Mouse (Mus musculus) gastrocnemius, postnatal 25 days (tissue): ENCODE data around the gene Ctla4. TPM values are rescaled to one million over a fixed set of nuclear protein-coding genes. Genes with fewer than 3 reads are reported as not detected.

Source experiments
- DNase-seq: peaks from one replicate; pipeline ENCODE4 v3.0.0; 2022
- long read RNA-seq, 2 experiments: library from polyadenylated mRNA; stranded (forward); transcript quantifications; one replicate each; pipeline ENCODE4 v2.0.0; 2021
- total RNA-seq, 2 experiments: library from RNA; stranded (reverse); gene quantifications; 1 replicate in 1 of 2; 2 replicates in 1 of 2; pipeline ENCODE4 v1.2.3; 2021

Gene Ctla4
- not detected for total RNA-seq
- long read RNA-seq, experiment 1 = 0 reads
- long read RNA-seq, experiment 2 = 0 reads

DNA sequence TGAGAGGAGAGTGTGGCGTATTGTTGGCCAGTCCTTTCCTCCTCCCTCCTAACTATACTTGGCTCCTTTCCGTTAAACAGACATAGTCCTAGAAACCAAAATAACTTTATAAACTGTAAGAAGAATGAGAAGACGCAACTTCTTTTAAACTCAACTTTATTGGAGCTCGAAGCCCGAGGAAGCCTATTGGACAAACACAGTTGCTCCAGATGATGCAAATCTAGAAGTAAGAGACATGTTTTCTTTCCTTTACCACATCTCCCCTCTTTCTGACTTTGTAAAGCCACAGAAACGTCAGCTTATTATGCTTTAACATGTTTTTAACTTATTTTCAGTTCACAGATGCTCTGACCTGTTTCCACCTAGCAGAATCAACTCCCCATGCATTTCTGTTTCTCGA, at the start of gene Ctla4:
Gene Ctla4 (plus strand): TSS at position 20 of the 400 bp plus-strand sequence.
- DNase-seq = no peak

DNA sequence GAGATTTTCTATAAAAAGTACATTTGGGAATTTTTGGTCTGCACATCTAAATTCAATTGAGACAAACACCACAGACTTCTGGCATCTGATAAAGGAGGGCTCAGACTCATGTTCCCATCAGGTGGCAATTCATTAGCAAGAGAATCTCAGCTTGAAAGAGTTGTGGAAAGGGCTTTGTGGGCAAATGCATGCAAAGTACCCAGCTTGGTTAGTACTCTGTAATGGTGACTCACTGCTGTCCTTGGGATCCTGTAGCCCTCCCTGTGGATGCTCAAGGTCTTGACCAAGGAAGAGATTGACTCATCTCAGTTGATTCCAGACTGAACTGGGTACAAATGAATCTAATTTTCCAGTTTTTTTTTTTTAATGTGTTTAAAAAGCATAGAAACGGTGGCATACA, 47.6 kb upstream of the Ctla4 start:
- no peak for DNase-seq

DNA sequence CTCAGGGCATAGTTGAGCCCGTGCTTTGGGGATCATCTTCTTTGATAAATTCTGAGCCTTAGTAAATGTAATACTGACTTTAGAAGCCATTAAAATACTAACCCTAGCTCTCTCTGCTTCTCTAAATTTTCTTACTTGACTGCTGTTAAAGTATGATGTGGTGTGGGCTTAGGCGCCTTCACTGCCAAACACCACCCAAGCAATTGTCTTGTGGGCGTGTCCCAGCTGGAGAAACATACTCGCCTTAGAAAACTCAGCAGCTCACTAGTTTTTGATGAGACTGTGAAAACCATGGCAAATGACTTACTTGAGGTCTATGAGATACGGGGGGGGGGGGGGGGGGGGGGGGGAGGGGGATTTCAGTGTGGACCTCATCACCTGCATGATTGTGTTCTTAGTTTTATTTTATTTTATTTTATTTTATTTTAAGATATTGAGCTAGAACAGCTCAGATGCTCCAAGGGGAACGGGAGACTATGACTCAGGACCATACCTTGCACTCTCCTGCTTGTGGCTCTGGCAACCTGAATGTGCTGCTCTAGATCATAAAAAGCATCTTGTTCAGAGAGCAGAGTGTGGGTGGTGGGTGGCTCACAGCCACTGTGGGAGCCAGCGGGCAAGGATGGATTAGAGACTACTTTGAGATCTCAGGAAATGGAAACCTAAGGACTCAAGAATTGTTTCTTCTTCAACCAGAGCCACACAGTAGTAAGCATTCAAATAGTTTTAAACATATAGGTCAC, 41.3 kb upstream of the Ctla4 start:
- no peak for DNase-seq

DNA sequence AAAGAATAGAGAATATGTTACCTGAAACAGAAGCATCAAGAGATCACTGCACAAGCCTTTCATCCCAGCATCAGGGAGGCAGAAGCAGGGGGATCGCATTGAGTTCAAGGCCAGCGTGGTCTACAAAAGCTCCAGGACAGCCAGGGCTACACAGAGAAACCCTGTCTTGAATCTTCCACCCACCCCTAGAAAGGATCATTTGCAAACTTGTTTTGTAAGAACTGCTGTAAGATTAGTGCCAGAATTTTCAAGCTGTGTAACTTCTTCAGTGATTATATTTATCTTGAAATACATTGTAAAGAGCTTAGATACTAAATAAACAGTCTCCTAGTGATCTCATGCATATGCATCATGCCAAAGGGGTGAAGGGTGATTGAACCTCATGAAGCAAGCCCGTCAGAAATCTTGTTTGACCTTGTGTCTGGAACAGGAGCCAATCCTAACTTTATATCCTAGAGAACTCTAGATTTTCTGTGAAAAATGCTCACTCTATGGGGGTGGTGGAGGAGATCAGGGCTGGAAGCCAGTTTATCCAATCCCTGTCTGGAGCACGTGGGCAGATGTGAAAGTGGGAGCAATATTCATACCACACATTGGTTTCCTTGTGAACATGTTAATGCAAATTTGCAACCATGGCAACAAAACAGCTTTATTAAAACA, 40.1 kb upstream of the Ctla4 start:
- no peak for DNase-seq

DNA sequence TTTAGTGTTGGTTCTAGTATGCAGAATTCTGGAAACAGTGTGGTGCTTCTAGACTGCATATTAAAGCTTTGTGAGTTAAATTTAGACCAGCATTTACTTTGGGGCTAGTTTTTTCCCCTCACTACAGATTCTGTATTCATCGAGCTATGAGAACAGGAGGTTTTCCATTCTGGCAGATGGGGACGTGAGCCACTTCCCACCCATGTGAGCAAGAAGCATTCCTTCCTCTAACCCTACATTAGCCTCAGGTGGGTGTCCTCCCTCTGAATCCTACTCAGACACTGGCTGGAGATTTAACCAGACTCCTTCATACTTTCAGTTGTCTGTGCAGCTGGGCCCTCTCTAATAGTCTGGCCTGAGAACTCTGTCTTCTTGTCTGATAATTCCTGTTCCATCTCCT, 37.7 kb upstream of the Ctla4 start:
- no peak for DNase-seq

DNA sequence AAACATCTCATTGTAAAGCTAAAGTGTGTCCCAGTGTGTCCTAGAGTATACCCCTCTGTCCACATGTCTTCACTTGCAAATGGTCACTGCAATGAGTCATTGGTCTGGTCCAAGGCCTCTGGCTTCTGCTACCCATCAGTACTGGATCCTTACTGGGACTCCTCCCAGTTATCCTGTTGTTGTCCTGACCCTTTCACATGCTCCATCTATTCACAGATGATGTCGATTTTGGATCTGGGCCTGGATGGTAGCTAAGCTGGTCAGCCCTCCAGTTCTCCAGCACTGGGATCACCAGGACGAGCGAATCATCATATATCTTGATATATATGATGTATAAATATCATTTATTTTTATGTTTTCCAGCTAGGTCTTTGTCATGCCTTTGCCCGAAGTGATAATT, 37.0 kb upstream of the Ctla4 start:
- DNase-seq = no peak

DNA sequence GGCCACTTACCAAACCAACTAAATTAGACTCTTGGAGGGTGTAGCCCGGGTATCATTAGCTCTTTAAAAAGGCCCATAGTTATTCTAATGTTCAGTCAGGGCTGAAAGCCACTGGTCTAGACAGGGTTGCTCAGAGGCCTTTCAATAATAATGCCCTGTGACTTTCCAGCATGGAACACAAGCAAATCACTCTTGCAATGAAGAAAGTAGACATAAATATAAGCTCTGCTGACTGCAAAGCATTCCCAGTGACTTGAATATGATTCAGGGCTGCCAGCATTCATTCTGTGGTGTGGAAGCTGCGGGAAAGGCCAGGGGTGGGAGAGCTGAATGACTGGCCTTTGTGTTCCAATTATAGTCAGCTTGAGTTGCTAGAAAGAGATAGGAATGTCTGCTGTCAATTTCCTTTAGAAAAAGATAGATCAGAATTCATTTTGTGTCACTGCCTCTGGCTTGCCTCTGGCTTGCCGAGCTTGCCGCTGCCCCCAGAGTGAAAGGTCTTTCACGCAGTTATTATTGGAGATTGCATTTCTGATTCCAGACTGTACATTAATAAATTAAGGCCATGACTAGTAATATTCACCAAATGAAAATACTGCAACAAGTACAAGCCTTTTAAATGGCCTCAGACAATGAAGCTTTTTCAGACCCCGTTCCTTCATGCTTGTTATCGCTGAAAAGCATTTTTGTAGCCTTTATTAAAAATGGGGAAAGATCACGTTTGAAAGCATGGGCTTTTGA, 35.6 kb upstream of the Ctla4 start:
- no peak for DNase-seq

DNA sequence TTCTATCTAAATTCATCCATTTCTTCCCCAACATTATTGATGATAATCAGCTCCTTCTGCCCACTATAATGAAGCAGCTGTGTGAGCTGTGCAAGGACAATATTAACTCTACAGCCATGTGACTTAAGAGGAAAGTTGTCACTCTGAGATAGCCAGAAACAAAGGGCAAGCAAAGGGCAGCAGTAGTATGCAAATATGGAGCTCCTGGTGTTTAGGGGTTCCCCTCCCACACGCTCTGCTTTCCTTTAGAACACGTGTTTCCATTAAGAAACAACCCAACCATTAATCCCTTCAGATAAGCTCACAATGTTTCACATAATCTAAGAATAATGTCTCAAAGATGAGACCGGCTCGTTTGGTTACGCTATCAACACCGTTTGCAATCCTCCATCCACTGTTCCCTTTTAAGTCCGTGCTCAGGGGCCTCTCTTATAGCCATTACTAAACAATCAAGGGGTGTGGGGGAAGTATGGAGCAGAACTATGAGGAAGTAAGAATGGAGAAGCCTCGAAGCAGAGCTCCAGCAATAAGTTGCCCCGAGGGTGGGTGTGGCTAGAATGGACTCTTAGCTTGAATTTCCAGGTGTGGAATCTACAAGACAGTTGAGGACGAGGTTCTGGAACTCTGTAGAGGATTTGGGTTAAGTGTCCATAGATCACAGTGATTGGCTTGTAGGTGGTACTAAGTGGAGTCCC, 34.6 kb upstream of the Ctla4 start:
- no peak for DNase-seq

DNA sequence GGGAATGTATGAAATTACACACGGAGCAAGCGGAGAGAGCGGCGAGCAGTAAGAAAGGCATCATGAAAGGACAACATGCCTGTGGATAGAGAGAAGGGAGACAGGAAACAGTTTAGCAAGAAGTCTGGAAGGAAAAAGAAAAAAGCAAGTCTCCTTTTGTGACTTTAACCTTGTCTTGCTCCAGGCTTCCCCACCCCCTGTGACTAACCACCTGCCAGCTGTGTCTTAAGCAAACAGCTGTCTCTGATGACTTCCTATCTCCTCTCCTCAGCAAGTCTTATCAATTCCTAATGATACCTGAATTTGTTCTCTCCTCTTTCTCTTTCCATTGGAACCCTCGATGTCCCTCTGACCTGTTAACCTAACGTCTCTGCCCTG, 34.0 kb upstream of the Ctla4 start:
- no peak for DNase-seq

DNA sequence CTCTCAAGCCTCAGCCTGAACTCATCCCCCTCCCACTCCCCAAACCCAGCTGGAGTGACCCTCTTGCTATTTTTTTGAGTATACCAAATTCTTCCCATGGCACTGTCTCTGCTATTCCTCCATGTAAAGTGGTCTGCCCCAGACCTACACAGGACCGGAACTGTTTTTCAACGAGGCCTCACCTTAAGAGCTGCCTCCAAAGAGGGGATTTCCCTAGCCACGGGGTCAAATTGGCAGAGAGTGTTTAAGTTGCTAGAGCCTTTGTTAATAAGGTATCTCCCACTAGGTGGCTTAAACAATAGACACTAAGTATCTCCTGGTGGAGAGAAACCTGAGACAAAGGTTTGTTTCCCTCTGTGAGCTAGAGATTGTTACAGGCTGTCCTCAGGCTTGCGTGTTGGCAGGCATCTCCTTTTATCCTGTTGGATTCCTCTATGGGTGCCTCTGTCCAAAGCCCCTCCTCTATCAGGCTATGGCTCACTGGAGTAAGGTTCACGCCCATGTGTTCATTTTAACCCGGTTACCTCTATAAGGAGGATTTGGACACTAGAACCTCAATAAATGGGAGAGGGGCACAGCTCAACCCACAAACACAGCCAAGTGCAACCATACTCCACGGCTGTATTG, 33.4 kb upstream of the Ctla4 start:
- DNase-seq = no peak

DNA sequence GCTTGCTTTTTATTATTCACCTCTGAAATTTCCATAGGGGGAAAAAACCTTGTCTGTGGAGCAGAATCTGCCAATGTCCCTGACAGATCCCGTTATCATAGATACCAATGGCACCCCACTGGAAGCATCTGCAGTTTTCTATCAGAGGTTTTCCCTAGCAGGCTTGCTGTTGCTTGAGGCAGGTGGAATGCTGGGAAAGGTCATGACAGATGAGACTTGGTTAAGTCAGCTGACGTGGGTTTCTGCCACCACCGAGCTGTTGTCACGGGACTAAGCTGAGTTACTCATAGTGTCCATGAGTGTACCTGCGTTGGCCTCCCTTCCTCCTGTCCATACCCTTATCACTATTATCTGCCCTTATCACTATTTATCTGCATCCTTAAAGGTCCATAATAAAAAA, 32.8 kb upstream of the Ctla4 start:
- DNase-seq = no peak

DNA sequence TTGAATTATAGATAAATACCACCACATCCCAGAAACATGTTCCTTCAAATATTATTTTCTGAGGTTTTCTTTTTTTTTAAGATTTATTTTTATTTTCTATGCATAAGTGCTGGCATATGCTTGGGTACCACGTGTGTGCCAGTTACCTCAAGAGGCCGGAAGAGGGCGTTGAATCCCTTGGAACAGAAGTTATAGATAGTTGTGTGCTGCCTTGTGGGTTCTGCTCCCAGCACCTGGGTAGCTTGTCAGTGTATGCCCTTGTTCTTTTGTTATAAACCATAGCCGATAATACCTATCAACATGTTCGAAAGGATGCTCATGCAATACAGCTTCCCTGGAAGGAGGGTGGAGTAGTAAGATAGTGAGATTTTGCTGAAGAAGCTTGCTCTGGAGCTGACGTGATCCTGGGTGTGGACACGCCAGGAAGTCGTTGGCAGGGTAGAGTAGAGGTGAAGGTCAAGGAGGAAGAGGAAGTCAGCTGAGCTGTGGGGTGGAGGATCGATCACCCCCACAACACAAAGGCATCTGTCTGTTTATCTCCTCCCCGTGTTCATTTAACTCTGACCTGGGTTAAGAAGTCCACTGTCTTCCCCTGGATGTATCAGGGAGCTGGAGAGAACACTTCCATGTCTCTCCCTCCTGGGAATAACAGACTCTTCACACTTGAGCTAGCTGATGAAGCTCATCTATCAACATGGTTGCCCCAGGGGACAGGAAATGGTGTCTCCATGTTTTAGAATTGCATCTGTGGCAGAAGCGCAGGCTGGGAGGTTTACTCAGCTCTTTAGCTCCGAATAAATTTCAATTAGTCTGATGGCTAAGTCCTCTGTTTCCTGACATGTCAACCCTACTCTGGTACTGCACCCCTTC, 29.2 kb upstream of the Ctla4 start:
- DNase-seq = no peak

DNA sequence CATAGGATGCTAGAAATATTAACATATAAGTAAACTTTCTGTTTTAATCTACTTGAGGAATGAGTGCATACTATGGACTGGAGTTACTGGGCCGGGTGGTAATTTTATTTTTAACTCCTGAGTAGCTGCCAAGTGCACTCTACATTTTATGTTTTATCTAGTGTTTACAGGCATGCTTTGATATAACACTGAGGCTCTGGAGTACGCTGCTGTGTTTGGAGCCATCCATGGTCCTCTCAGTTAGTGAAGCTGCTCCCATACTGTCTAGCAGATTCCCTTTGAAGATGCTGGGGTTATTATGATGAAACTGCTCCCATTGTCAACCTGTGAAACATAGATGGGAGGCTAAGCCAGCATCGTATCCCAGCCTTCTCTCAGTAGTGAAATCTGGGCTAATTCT, 27.6 kb upstream of the Ctla4 start:
- DNase-seq = no peak

DNA sequence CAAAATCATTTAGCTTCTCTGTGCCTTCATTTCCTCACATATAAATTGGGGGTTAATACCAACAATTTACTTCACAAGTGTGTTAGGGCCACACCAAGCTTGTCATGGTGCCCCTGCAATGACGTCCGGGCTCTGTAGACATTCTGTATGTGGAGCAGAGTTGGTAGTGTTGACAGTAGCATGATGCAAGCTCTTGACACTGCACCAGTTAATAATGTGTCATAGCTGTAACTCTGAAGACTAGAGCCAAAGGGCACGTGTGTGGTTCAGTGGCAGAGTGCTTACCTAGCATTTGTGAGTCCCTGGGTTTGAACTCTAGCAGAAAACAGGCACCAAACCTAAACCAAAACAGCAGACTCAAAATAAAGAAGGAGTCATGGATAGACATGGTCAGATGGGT, 27.0 kb upstream of the Ctla4 start:
- no peak for DNase-seq

DNA sequence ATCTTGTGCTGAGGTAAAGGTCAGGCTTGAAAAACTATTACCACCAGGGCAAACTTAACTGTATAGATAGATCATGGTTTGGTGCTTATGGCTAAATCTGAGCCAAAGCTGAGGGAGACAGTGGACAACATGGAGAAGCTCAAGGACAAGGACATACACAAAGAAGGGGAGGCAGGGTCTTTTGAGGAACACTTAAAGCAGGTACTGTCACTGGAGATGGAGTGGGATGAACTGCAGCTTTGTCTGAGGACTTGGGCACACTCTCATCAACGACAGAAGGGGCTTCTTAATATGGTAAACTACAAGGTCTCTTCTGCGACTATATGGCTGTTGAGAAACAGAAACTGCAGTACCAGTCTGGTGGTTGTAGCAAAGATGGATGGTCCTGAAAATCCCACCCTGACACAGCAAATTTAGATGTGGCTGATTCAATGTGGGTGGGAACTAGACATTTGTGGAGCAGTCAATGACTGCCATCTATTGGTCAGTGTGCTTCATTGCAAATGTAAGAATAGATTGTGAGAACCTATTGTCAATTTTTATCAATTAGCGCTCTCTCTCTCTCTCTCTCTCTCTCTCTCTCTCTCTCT, 26.3 kb upstream of the Ctla4 start:
- no peak for DNase-seq

DNA sequence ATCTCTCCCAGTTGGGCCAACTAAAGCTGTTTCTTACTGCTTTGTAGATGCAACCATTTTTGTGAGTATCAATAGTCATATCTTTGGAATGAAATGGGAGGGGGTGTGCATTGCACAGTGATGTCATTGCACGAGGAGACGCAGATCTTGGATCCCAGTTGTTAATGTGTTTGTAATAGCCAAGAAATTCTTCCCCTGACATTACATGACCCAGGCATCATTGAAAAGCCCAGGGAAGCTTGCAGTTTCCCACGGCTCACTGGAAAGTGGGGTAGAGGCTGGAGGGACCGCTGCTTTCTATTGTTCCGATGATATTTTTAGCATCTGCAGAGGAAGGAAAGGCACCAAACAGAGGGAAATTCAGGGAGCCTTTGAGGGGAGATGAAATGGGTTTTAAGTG, 25.8 kb upstream of the Ctla4 start:
- peak; percentile 36 for DNase-seq

DNA sequence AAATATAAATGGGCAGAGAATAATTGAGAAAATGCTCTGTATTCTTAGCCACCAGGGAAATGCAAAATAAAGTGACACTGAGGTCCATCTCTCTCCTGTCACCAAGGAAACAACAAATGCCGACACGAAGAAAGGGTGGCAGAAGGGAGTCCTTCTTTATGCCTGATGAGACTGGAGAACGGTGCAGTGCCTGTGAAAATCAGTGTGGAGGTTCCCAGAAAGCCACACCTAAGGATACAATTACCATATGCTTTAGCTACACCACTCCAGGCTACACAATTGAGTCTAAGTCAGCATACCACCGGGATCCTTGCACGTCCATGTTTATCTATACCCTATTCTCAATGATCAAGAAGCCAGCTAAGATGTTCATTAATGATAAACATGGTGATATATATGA, 25.4 kb upstream of the Ctla4 start:
- DNase-seq = no peak

DNA sequence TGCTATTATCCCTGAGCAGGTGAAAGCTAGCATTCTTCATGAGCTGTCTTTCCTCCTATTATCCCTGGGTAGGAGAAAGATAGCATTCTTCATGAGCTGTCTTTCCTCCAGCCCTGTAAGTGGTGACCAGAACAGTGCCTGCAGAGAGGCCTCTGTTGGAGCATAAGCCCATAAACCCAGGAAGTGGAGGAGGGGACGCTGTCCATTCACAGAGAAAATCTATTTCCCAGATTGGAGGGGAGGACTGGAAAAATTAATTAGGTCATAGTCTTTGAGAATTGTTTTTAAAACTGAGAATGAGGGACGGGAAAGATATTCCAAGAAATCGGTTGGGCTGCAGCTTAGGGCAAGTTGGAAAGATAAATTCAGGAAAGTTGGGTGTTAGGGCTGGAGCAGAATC, 24.3 kb upstream of the Ctla4 start:
- peak; percentile 31 for DNase-seq

DNA sequence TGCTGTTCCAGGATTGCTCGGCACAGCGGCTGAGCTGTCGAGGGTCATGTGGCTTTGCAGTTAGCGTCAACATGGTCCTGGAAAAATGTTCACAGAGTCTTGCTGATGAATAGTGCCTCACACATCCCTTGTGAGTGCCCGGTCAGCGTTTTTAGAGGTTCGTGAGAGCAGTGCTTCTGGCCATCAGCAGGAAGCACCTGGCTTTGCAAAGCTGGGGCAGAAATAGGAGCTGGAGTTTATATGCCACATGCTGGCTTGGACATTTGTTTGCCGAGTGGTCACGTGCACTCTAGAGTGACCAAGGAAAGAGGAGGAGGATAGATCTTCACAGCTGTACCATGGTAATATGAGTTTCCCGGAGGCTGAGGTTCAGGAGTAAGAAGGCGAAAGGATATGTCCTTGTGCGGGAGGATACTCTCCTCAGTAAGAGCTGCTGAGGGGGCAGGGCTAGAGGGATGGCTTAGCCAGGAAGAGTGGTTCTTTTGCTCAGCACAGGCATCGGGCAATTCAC, 23.8 kb upstream of the Ctla4 start:
- peak; percentile 70 for DNase-seq

DNA sequence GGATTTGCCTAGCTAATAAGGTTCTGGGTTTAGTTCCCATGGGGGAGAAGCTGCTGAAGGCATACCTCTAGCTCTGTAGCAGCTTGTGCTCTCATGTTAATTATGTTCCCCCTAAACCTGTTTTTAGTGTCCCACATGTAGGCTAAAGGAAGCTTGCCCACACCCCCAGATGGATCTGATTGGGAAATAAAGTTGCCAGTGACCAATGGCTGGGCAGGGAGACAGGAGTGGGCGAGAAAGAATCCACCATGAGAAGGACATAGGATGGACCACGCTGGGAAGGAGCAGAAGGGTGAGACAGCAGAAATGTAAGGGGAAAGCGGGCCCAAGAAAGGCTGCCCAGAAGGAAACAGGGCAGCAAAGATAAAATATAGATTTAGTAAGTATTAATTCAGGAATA, 23.1 kb upstream of the Ctla4 start:
- no peak for DNase-seq

DNA sequence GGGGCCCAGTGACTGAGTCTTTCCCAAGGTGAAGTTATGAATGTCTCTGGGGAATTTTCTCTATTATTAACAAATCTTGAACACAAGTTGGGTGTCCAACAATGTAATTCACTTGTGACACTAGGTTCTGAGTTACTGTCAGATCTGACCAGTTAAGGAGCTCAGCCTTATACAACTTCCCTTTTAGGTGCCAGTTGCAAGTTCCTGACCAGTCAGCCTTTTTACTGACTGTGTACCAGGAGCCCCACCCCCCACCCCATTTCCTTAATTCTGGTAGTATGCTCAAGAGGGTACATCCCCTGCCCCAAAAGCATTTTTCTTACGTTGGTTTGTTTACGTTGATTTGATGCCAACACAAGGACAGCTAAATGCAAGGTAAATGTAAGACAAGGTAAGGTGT, 21.6 kb upstream of the Ctla4 start:
- no peak for DNase-seq
